Mouse (Mus musculus) cerebellum, postnatal 36 days (tissue): ENCODE data around the gene Ptgdr2.

Experiments used
- DNase-seq, 2 experiments: peaks; one replicate each; pipeline ENCODE4 v3.0.0; 2021 to 2022; ENCODE audit warnings: mixed read lengths in 2 of 2

Ptgdr2 gene

DNA sequence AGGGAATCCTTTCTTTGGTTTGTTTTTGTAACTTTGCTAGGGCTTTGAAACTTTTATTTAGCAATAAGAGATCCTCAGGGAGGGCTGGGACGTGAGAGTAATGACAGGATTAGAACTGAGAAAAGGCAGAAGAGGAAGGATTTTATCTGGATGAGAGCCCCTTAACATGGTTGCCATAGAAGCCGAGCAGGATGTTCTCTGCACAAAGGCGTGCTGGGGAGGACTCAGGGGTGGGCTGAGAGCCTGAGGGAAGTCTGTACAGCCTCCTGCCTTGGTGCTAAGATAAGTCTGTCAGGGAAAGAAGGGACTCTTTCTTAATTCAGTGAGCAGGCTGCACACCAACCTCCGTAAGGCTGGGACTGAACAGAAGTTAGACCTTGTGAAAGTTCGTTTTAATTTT is 1.9 kb upstream of the Ptgdr2 start:
- no peak for DNase-seq

DNA sequence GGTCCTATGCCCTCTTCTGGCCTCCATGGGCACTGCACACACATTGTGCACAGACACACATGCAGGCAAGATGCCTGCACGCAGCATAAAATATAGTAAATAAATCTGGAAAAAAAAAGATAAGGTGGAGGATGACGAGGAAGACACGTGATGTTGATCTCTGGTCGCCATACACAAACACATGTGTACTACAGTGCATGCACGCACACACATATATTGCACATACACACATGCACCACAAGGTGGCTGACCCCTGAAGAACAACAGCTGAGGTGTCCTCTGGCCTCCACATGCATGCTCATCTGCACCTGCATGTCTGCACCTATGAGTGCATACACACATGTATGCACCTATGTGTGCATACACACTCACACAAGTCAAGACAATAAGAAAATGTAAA is 883 bp upstream of the Ptgdr2 start:
- no peak for DNase-seq

DNA sequence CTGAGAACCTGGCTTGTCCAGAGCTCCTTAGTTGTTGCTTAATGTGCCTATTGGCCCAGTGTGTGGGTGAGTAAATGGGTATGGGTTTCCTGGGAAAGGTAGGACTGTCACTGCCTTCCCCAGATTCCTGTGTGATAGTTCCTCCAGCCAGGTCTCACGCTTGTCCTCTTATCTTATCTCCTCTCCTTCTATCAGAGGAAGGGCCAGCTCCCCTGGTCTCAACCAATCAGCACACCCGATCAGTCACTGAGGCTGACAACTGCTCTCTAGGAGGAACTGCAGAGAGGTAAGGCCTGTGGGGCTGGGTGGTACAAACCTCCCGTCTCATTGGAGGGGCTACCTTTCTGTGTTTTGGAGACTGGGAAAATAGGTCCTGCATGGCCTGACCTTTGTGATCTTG is 1.8 kb downstream of the Ptgdr2 start:
- DNase-seq: no peak

DNA sequence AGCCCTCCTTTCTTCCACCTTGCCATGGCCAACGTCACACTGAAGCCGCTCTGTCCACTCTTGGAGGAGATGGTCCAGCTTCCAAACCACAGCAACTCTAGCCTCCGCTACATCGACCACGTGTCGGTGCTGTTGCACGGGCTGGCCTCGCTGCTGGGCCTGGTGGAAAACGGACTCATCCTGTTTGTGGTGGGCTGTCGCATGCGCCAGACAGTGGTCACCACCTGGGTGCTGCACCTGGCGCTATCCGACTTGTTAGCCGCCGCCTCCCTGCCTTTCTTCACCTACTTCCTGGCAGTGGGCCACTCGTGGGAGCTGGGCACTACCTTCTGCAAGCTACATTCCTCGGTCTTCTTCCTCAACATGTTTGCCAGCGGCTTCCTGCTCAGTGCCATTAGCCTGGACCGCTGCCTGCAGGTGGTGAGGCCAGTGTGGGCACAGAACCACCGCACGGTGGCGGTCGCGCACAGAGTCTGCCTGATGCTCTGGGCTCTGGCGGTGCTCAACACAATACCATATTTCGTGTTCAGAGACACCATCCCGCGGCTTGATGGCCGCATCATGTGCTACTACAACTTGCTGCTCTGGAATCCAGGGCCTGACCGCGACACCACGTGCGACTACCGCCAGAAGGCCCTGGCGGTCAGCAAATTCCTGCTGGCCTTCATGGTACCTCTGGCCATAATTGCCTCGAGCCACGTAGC is 3.3 kb downstream of the Ptgdr2 start:
- DNase-seq: peak; percentile 86 to 89

DNA sequence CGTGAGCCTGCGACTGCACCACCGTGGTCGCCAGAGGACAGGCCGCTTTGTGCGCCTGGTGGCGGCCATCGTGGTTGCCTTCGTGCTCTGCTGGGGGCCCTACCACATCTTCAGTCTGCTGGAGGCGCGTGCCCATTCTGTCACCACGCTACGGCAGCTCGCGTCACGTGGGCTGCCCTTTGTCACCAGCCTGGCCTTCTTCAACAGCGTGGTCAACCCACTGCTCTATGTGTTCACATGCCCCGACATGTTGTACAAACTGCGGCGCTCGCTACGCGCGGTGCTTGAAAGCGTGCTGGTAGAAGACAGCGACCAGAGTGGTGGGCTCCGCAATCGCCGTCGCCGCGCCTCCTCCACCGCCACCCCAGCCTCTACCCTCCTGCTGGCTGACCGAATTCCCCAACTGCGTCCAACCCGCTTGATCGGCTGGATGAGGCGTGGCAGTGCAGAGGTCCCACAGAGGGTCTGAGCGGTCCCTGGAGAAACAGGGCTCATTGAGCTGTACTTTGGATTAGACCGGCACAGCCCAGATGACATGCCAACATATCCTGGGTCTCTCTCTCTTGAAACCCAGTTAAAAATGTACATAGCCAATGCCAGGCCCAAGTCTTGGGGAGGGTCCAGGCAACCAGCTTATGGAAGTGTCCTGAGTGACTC is 4.0 kb downstream of the Ptgdr2 start:
- DNase-seq: peak in 1 of 2 experiments; percentile 31

DNA sequence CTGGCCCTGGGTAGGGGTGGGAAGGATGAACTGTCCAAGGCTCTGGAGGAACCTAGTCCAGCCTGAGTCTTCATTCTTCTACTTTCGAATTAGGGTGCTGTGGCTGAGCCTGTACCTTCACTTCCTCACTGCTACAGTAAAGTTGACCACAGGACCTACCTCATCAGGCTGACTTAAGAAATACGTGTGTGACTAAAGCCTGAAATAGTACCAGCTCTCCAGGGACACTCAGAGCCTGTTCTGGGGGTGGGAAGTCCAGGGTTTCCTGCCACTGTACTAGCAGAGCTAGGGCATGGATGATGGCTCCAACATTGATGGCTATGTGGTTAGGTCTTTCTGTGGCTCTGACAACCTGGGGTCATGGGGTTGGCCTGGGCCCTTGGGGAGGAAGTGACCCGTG is 7.0 kb downstream of the Ptgdr2 start:
- no peak for DNase-seq

DNA sequence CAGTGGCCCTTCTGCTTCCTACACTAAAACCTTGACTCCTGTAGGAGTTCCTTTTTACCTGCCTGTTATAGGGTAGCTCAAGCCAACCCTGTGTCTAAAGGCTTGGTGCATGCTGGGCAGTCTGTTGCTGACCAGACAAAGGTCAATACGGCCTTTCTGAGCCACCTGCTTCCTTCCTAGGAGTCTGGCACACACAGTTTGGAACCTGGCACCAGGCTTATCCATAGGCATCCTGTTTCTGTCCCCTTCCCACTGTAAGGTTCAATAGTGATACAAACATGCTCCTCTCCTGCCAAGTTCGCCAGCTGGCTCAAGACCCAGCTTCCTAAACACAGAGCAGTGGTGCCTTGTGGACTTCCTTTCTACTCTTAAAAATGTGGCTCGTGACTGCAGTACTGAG is 9.5 kb downstream of the Ptgdr2 start:
- no peak for DNase-seq

DNA sequence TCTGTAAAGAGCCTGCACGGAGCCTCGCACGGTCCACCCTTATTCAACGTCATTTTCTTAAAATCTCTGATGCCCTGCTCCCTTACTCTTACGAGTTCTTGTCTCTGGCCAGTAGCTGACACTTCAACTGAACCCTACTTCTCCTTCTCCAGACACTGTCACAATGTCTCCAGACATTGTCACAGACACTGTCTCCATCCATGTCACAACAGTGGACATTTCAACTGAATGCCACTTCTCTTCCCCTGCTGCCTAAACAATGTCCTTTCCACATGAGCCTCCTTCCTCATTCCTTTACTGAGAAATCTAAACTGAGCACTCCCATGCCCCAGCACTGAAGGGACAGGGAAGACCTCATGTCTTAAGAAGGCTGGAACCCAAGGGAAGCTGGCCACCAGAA is 10.3 kb downstream of the Ptgdr2 start:
- DNase-seq: no peak

DNA sequence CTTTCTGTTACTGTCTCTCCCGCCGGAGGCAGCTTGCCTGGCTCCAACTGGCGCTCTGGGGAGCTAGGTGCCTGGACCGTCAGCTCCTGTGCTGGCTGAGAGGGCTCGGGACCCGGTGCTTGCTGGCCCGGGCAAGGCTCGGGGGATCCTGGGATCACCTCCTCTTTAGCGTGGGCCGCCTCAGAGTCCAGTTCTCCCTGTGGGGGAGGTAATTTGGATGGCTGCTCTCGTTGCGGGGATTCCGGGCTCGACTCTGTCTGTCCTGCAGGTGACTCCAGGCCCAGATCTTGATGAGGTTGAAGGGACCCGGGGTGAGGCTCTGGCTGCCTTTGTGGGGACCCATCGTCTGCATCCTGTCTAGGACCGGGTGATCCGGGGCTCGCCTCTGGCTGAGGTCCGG is 11.5 kb downstream of the Ptgdr2 start:
- DNase-seq: peak in 1 of 2 experiments; percentile 18

DNA sequence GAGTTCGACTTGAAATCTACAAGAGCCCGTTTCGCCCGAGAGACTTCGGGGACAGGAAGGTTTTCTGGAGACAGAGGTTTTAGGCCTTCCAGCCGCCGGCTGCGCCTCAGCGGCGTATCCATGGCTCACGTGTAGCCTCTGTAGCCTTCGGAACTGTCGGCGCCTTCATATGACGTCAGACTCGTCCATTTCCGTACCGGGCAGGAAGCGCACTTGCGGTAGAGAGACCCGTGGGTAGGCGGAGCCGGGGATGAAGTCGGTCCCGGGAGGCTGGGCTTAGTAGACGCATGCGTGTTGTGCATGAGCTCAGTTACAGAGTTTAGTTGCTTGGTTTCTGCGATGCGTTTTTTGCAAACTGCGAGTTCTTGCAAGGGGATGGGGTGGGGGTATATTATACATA is 12.2 kb downstream of the Ptgdr2 start, which contains the start of gene Ccdc86:
TSS of gene Ccdc86 (minus strand) at position 155 of the 400 bp plus-strand sequence.
- DNase-seq: peak; percentile 96 to 97

DNA sequence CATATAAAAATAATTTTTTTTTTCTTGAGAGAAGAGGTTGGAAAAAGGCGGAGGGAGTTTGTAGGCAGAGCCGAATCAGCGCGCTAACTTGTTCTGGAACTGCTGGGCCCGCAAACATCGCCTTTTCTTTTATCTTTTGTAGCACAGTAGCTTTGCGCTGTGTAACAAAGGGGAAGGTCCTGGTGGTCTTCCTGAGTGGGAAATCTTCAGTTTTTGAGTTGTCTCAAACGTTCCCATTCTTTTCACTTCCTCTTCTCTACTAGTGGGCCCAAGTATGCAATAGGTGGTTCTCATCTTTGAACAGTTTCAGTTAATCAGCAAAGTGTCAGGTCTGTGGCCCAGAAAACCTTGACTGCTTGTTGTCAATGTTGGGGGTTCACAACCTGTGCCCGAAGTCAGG is 12.6 kb downstream of the Ptgdr2 start:
- DNase-seq: no peak

DNA sequence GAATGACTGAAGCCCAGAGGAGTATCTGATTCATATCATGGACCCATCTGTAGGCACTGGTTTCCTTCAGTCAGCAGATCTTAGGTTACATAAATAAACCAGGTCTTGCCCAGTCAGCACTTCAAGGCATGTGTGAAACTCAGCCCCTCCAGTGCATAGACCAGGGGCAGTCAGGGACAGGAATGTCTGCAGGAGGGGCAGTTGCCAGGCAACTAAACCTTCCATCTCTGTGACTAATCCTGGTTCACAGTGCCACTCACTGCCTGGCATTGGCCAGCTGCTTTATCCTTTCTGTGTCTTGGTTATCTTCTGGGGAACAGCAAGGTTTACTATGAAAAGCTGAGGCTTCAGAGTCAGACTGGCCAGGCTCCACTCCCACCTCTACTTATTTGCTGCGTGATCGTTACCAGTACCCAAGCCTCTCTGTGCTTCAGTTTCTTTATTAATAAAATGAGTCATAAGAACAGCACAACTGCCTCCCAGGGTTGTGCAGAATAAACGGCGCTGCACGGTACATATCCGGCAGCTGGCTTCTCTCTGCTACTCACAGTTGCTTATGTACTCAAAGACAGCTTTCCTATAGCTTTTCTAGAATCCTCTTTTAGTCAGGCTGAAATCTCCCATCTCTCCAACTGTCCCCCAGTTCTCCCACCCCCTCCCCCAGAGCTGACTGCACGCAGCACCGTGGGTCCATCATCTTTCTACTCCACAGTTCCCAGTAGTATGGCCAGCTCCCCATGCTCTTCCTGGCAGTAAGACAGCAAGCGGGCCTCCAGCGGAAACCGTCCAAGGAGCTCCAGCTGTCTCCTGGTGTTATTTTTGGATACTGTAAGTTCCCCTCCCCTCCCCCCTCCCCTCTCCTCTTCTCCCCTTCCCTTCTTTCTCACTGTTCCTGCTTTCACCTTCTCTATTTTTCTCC is 15.3 kb downstream of the Ptgdr2 start:
- DNase-seq: no peak

DNA sequence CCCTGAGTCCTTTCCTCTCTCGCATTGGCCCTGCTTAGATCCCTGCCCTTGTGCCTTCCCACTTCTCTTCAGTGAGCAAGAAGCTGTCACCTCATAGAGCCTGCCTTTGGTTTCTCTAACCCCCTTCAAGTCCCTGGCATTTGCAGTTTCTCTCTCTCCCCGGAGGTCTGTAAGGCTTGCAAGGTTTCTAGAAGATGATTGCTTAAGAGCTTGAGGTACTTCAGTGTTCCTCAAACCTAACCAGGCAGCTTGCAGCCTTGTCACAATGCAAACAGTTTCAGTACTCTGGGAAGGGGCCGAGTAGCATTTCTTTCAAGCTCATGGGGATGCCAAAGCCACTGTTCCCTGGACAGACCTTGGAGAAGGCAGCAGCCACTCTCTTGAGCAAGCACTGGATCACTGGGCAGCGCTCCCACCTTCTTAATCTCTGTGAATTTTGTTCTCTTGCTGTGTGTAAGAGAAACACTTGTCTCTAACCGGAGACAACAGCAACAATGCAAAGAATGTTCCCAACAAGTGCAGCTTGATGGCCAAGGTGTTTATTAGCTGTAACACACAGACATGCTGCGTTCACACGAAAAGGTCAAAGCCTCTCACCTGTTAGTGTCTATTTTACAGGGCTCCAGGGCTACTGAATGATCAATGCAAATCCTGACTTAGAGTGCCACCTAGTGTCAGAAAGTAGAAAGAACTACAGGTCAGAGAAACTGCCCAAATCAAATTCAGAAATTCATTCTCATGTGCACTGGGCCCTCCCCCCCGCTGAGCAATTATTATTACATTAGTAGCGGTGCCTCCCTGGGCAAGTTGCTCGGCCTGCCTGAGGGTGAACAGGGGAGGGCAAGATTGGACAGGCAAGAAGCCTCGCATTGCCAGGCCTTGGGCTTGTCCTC is 22.4 kb downstream of the Ptgdr2 start:
- peak; percentile 25 to 67 for DNase-seq

DNA sequence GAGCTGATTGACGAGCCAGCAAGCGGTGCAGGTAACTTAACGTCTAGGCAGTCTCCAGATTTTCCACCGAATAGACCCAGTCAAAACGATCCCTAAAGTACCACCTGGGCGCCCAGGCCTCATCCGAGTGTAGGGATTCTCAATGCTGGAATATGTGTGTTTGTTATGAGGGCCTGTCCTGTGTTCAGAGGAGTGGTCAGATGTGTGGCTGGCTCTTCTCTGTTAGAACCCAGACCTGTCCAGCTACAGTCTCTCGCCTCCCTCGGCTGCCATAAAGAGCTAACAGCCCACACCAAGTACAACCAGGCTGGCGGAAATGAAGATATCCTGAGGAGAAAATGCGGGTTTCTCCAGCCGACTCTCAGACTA is 23.0 kb downstream of the Ptgdr2 start:
- no peak for DNase-seq

DNA sequence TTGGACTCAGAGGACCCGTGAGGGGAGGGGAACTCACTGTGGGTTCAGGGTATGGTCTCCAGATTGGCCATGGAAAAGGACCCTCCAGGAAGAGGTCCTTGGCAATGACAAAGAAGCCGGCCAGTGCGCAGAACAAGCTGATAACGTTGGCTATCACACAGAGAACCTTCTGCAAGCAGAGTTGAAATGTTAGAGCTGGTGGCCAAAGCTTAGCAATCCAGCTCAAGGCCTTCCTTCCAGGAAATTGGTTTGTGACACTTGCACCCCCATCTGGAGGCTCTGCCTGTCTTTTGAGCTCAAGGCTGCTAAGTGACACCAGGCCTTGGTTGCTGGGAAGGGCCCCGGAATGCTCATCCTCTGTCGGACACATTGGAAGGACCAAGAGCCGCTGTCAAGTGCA is 28.8 kb downstream of the Ptgdr2 start:
- DNase-seq: no peak

DNA sequence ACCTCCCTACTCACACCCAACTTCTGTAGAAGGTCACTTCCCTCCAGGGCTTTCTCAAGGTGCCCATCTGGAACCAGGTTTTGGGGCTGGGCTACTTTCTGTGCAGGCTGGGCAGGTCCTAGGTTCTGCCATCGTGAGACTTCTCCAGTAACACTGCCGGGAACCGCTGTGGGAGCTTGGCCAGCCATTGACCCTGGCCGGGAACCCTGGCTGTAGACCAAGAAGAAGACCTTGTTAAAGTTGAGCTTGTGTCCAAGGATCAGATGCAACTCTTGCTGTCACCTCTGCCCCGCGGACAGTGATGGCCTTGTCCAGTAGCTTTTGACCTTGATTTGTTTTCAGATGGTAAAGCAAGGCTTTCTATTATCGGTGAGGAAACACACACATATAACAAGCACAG is 31.6 kb downstream of the Ptgdr2 start:
- no peak for DNase-seq

DNA sequence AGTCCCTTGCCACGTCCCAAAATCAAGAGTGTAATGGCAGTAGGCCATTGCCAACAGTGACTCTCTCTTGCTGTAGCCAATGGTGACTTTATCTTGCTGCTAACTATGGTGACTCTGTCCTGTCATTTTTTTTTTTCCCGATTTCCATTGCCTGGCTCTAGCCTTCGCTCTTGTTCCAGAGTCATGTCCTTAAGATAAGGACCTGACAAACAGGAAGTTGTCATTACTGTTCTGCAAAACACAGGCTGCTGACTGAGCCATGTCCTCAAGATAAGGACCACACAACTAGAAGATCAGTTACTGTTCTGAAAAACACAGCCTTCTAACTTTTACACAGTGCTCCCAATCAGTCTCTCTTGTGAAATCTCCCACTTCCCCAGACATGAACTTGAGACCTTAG is 33.5 kb downstream of the Ptgdr2 start:
- no peak for DNase-seq

DNA sequence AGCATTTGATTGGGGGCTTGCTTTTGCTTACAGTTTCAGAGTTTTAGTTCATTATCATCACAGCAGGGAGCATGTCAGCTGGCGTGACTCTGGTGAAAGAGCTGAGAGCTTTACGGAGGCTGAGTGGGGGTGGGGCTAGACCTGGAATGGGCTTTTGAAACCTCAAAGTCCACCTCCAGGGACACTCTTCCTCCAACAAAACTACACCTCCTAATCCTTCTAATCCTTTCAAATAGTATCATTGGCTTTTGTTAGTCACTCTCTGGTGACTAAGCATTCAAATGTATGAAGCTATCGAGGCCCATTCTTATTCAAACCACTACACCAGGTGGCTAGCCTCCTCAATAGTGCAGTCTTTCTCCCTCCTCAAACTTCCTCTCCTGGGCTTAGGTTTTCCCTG is 35.7 kb downstream of the Ptgdr2 start:
- no peak for DNase-seq

DNA sequence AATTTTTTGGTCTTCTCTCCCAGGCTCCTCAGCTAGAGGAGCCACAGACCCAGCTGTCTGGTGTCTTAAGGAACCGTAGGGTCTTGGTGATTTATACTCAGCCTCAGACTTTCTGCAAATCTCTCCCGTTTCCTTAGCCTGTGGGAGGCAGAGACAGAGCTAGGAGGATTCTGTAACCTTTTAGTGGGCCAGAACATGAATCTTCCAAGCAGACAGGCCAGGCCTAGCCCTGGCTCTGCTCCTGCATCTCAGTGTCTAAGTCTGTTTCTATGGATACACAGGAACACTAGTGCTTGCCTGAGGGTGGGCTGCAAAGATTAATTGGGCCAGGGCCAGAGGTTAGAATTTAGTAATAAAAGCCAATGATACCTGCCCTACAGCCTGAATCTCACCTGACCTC is 36.2 kb downstream of the Ptgdr2 start:
- no peak for DNase-seq

DNA sequence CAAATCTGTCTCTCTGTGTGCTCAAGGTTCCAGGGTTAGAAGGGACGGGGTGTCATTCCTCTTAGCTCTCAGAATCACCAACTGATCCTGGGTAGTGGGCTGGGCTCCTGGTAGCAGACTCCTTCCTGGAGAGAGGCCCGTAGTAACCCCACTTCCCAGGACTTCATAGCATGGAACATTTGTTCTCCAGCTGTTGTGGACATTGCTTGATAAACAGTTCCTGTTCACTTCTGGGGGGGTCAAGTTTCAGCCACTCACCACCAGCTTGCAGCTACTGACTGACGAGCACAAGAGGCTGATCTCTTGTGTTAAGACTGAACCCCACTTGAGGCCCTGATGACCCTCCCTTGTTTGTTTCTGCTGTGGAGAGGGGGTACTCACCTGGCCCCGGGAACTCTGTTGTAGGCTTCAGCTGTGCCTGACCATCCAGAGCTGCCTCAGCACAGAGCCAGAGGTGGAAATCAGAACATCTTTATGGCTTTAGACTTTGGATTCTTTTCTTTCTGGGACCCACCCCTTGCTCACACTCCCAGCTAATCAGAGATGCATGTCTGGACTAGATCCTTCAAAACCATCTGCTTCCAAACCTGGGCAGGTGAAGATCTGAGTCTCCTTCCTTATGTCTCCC is 37.4 kb downstream of the Ptgdr2 start, which contains the start of gene Ms4a10:
TSS of gene Ms4a10 (minus strand) at position 433 of the 628 bp plus-strand sequence.
- DNase-seq: no peak

DNA sequence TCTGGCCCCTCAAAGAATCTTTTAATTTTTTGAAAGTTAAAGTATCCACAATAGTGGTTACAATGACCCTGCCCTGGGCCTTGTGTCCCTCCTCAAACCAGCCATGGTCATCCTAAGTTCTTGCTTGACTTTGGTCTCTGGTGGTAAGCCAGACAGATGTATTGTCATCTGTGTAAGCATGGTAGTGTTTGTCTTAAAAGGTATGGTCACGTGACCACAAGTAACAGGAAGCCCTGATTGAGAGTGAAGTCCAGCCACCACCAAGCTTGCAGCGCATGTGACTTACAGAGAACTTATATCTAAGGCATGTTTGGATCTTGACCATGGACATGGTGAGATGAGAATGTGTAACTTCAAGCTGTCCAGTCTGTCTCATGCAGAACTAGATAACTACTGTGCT is 38.2 kb downstream of the Ptgdr2 start:
- DNase-seq: no peak

DNA sequence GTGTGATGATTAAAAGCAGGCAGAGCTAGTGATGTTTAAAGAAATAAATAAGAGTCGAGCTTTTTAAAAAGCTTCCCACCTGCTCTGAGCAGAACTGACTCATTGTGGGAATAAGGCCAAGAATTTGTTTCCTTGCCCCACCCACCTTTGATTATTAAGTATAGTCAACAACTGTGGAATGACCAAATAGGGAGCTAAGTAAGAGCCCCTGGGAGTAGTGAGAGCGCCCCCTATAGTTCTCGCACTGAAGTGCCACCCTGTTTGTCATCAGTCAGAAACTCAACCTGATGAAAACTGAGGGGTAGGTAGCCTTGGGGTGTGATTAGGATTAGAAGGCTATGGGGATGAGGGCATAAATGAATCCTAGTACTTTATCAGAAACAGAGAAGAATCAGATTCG is 39.4 kb downstream of the Ptgdr2 start:
- DNase-seq: no peak
